Mouse (Mus musculus) CD4-positive, CD25-positive, alpha-beta regulatory T cell (primary cell): Measurements from ENCODE around the gene Abca1. TPM values are rescaled to one million over a fixed set of nuclear protein-coding genes. Genes with fewer than 3 reads are reported as not detected.

ENCODE experiments used
- polyA plus RNA-seq: library from polyadenylated mRNA; unstranded; fragments of 100-300 nt; shearing (Covaris generic); gene quantifications from one replicate; pipeline ENCODE4 v1.2.1, GENCODE M21; 2017

Abca1 gene
- 6.8 TPM for polyA plus RNA-seq

DNA sequence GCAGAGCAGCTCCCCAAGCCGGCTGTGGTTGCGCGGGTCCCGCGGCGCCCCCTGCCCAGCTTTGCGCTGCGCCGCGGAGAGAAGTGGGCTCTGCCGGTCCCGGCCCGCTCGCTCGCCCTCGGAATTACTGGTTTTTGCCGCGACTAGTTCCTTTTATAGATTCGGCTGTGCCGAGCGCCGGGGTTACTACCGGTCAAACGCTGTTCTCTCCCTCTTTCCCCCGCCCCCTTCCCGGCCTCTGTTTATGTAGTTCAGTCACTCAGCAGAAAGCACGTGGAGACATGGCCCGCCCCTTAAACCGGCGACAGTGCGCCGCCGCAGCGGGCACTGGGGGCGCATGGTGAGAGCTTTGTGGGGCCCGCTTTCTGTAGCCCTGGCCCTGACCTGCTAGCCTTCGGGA, at the start of gene Abca1:
Gene Abca1 (minus strand): TSS at position 129 of the 400 bp plus-strand sequence.

DNA sequence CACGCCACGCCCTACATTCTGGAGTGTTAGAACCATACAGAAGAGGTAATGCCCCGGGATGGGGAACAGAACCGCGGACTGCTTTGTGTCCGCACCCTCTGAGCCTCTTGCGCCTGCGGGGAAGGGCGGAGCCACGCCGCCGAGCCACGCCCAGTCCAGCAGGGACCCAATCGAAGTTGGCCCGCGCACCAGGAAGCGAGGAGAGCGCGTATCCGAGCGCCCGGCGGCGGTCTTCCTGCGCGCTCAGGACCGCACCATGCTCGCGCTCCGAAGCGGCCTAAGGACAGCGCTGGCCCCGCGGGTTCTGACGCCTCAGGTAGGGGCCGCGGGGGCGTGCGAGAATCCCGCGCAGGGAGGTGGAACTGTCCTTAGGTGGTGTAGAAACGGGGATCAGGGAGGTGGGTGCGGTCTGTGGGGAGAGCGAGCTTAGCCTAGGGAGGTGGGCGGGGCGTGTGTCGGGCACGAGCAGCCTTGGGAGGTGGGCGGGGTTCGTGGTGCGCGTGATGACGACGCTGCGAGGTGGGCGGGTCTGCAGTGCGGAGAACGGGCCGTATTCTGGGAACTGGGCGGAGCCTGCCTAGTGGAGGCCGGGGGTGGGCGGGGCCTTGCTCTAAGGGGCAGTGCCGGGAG, 147.8 kb downstream of the Abca1 start, which contains the start of gene Nipsnap3b:
Gene Nipsnap3b (plus strand): TSS at position 149 of the 630 bp plus-strand sequence.

DNA sequence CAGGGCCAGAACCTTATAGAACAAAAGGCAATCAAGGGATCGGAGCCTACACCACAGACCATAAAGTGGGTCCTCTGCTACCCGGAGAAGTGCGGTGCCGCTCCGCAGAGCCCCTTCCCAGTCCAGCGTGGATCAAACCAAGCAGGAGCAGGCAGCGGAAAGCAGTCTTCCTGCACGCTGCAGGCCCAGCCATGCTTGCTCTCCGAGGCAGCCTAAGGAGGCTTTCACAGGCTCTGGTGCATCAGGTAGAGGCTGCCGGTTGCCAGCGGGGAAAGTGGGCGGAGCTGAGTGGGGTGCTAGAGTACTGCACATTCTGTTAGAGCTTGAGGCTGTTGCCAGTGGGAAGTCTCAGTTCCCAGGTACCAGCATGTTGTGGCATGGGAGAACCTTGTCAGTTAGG, 170.4 kb downstream of the Abca1 start, which contains the start of gene Nipsnap3a:
Gene Nipsnap3a (plus strand): TSS at position 25 of the 400 bp plus-strand sequence.

Other genes starting within 250 kb of the Abca1 start
- not detected for gene Olfr272, start 240.7 kb downstream of the Abca1 start, polyA plus RNA-seq
- not detected for gene Olfr270, start 195.3 kb downstream of the Abca1 start, polyA plus RNA-seq
- not detected for gene Nipsnap3a, start 170.6 kb downstream of the Abca1 start, polyA plus RNA-seq
- gene Nipsnap3b, start 148.0 kb downstream of the Abca1 start, polyA plus RNA-seq: 80.4 TPM